Mouse (Mus musculus): ENCODE results near the gene Gtdc1. TPM values are rescaled to one million over a fixed set of nuclear protein-coding genes. Genes with fewer than 3 reads are reported as not detected.
"Not testable (repeated sequence)": the region's sequence is repeated elsewhere in the genome, so short reads cannot be mapped to it uniquely, and the experiment has no call there.

Gtdc1 gene
- total and polyA plus RNA-seq, 2 experiments from 2014 or later: 11.9 to 13.9 TPM

GRCm38 (mm10) chr2:44631064-44631463 is 296.4 kb downstream of the Gtdc1 start:
- no peak overlapping the region for H3K27ac ChIP-seq (ENCODE audit: low read depth)
- no peak for ATAC-seq (ENCODE audit: insufficient read depth, low read depth)
- 65% methylated on average over 3 of the region's 3 CpGs for WGBS

GRCm38 (mm10) chr2:44628778-44629177 is 298.7 kb downstream of the Gtdc1 start:
- Histone ChIP-seq H3K4me1 (ENCODE audit: control insufficient read depth, insufficient read depth) (no peaks in the 10 kb centered on the region), H3K4me3 (ENCODE audit: low read depth, low read length) (no peak overlapping the region), H3K36me3 (replicated peaks; ENCODE audit: control insufficient read depth, insufficient read depth, low read length) (no peaks in the 10 kb centered on the region), H3K9me3 (replicated peaks; ENCODE audit: control insufficient read depth, low read length) (no peaks in the 10 kb centered on the region), H3K9ac (replicated peaks; ENCODE audit: low read depth, low read length) (no peak overlapping the region), H3K4me2 (ENCODE audit: low read depth, low read length) (no peak overlapping the region), H3K27me3 (ENCODE audit: control insufficient read depth, insufficient read depth, low read length) (no peaks in the 10 kb centered on the region), H3K27ac (ENCODE audit: low read depth) (no peak overlapping the region)
- WGBS: 83% methylated on average over 1 of the region's 1 CpGs
- no peak for ATAC-seq (ENCODE audit: insufficient read depth, low read depth)
- DNase-seq (ENCODE audit: low spot score): no peak
- TF ChIP-seq EP300 (IDR thresholded peaks at IDR 0.05; ENCODE audit: low read depth) (no peak), CTCF (IDR thresholded peaks at IDR 0.05; ENCODE audit: low read depth) (no peak)

More at GRCm38 (mm10) chr2:44631064-44631463, 296.4 kb downstream of the Gtdc1 start:
- TF ChIP-seq EP300 (IDR thresholded peaks at IDR 0.05; ENCODE audit: low read depth): no peak
- TF ChIP-seq CTCF (IDR thresholded peaks at IDR 0.05; ENCODE audit: low read depth): no peak
- no peak overlapping the region for H3K9ac ChIP-seq (replicated peaks; ENCODE audit: low read depth, low read length)
- H3K27me3 ChIP-seq (ENCODE audit: control insufficient read depth, insufficient read depth, low read length): no peaks in the 10 kb centered on the region
- H3K4me2 ChIP-seq (ENCODE audit: low read depth, low read length): no peak overlapping the region
- H3K9me3 ChIP-seq (replicated peaks; ENCODE audit: control insufficient read depth, low read length): no peaks in the 10 kb centered on the region
- no peaks in the 10 kb centered on the region for H3K36me3 ChIP-seq (replicated peaks; ENCODE audit: control insufficient read depth, insufficient read depth, low read length)
- H3K4me1 ChIP-seq (ENCODE audit: control insufficient read depth, insufficient read depth): no peaks in the 10 kb centered on the region
- no peak for DNase-seq (ENCODE audit: low spot score)
- H3K4me3 ChIP-seq (ENCODE audit: low read depth, low read length): no peak overlapping the region

GRCm38 (mm10) chr2:44625154-44625553 is 302.3 kb downstream of the Gtdc1 start:
- H3K9ac ChIP-seq (replicated peaks; ENCODE audit: low read depth, low read length): no peak overlapping the region
- H3K4me3 ChIP-seq (ENCODE audit: low read depth, low read length): no peak overlapping the region
- 78% methylated on average over 3 of the region's 3 CpGs for WGBS
- H3K4me2 ChIP-seq (ENCODE audit: low read depth, low read length): no peak overlapping the region
- H3K4me1 ChIP-seq (ENCODE audit: control insufficient read depth, insufficient read depth): no peaks in the 10 kb centered on the region
- TF ChIP-seq CTCF (IDR thresholded peaks at IDR 0.05; ENCODE audit: low read depth) (no peak), EP300 (IDR thresholded peaks at IDR 0.05; ENCODE audit: low read depth) (no peak)
- no peaks in the 10 kb centered on the region for H3K36me3 ChIP-seq (replicated peaks; ENCODE audit: control insufficient read depth, insufficient read depth, low read length)
- DNase-seq (ENCODE audit: low spot score): no peak
- H3K9me3 ChIP-seq (replicated peaks; ENCODE audit: control insufficient read depth, low read length): no peaks in the 10 kb centered on the region
- no peak for ATAC-seq (ENCODE audit: insufficient read depth, low read depth)
- H3K27me3 ChIP-seq (ENCODE audit: control insufficient read depth, insufficient read depth, low read length): no peaks in the 10 kb centered on the region
- no peak overlapping the region for H3K27ac ChIP-seq (ENCODE audit: low read depth)

- Histone ChIP-seq H3K9me3 (replicated peaks; ENCODE audit: control insufficient read depth, low read length) (no peaks in the 10 kb centered on the region), H3K36me3 (replicated peaks; ENCODE audit: control insufficient read depth, insufficient read depth, low read length) (no peaks in the 10 kb centered on the region), H3K27me3 (ENCODE audit: control insufficient read depth, insufficient read depth, low read length) (no peaks in the 10 kb centered on the region), H3K27ac (ENCODE audit: low read depth) (no peak overlapping the region), H3K9ac (replicated peaks; ENCODE audit: low read depth, low read length) (no peak overlapping the region), H3K4me1 (ENCODE audit: control insufficient read depth, insufficient read depth) (no peaks in the 10 kb centered on the region), H3K4me3 (ENCODE audit: low read depth, low read length) (no peak overlapping the region), H3K4me2 (ENCODE audit: low read depth, low read length) (no peak overlapping the region)
- DNase-seq (ENCODE audit: low spot score) (no peak), ATAC-seq (ENCODE audit: insufficient read depth, low read depth) (no peak)
- TF ChIP-seq CTCF (IDR thresholded peaks at IDR 0.05; ENCODE audit: low read depth): no peak
- TF ChIP-seq EP300 (IDR thresholded peaks at IDR 0.05; ENCODE audit: low read depth): no peak
- WGBS: 88% methylated on average over 3 of the region's 3 CpGs
Observed at GRCm38 (mm10) chr2:44622471-44622870, 305.0 kb downstream of the Gtdc1 start.

- ATAC-seq (ENCODE audit: insufficient read depth, low read depth): not testable (repeated sequence)
Observed at GRCm38 (mm10) chr2:44599653-44600052, 327.8 kb downstream of the Gtdc1 start.

GRCm38 (mm10) chr2:44594276-44594675 is 333.2 kb downstream of the Gtdc1 start:
- Histone ChIP-seq H3K9me3 (replicated peaks; ENCODE audit: control insufficient read depth, low read length) (no peaks in the 10 kb centered on the region), H3K4me2 (ENCODE audit: low read depth, low read length) (no peak overlapping the region), H3K36me3 (replicated peaks; ENCODE audit: control insufficient read depth, insufficient read depth, low read length) (no peaks in the 10 kb centered on the region), H3K27ac (ENCODE audit: low read depth) (no peak overlapping the region), H3K27me3 (ENCODE audit: control insufficient read depth, insufficient read depth, low read length) (no peaks in the 10 kb centered on the region), H3K4me3 (ENCODE audit: low read depth, low read length) (no peak overlapping the region), H3K9ac (replicated peaks; ENCODE audit: low read depth, low read length) (no peak overlapping the region), H3K4me1 (ENCODE audit: control insufficient read depth, insufficient read depth) (no peaks in the 10 kb centered on the region)
- TF ChIP-seq EP300 (IDR thresholded peaks at IDR 0.05; ENCODE audit: low read depth) (no peak), CTCF (IDR thresholded peaks at IDR 0.05; ENCODE audit: low read depth) (no peak)
- WGBS: 59% methylated on average over 1 of the region's 1 CpGs
- DNase-seq (ENCODE audit: low spot score) (no peak), ATAC-seq (ENCODE audit: insufficient read depth, low read depth) (no peak)

More at GRCm38 (mm10) chr2:44599653-44600052, 327.8 kb downstream of the Gtdc1 start:
- not testable (repeated sequence) for H3K27ac ChIP-seq (ENCODE audit: low read depth); DNase-seq (ENCODE audit: low spot score); H3K4me2 ChIP-seq (ENCODE audit: low read depth, low read length); H3K9ac ChIP-seq (replicated peaks; ENCODE audit: low read depth, low read length); H3K4me3 ChIP-seq (ENCODE audit: low read depth, low read length); H3K36me3 ChIP-seq (replicated peaks; ENCODE audit: control insufficient read depth, insufficient read depth, low read length); H3K27me3 ChIP-seq (ENCODE audit: control insufficient read depth, insufficient read depth, low read length); H3K4me1 ChIP-seq (ENCODE audit: control insufficient read depth, insufficient read depth); H3K9me3 ChIP-seq (replicated peaks; ENCODE audit: control insufficient read depth, low read length)
- 65% methylated on average over 3 of the region's 3 CpGs for WGBS

Measured in heart, postnatal 0 days (tissue).